Mouse (Mus musculus) myocyte (in vitro differentiated cells): ENCODE measurements around the gene Chst8.
A peak's percentile ranks its signal among the peaks of the same experiment; 100 is the strongest.

ENCODE experiments used
- E2F4 ChIP-seq: IDR thresholded peaks from one replicate; pipeline ENCODE4 v1.6.1; 2011; ENCODE audit warnings: mild to moderate bottlenecking, control low read depth, moderate library complexity; ENCODE audit not compliant: insufficient read depth
- MAX ChIP-seq: IDR thresholded peaks from one replicate; pipeline ENCODE4 v1.6.1; 2011; ENCODE audit warnings: low read depth, mild to moderate bottlenecking, control low read depth
- MYOD1 ChIP-seq, 3 experiments: IDR thresholded peaks; one replicate each; pipeline ENCODE4 v1.6.1; 2011; ENCODE audit warnings: control low read depth in 2 of 3, low read depth in 2 of 3, mild to moderate bottlenecking in 2 of 3, moderate library complexity in 1 of 3; ENCODE audit not compliant: insufficient read length in 2 of 3, control insufficient read depth in 1 of 3
- MYOG ChIP-seq, 3 experiments: IDR thresholded peaks; one replicate each; pipeline ENCODE4 v1.6.1; 2011; ENCODE audit warnings: control low read depth in 2 of 3, low read depth in 2 of 3, mild to moderate bottlenecking in 2 of 3; ENCODE audit not compliant: insufficient read length in 2 of 3, control insufficient read depth in 1 of 3, insufficient read depth in 1 of 3
- POLR2A ChIP-seq: IDR thresholded peaks from one replicate; pipeline ENCODE4 v1.6.1; 2011; ENCODE audit warnings: low read depth, mild to moderate bottlenecking, control low read depth, moderate library complexity; ENCODE audit not compliant: insufficient read length

DNA sequence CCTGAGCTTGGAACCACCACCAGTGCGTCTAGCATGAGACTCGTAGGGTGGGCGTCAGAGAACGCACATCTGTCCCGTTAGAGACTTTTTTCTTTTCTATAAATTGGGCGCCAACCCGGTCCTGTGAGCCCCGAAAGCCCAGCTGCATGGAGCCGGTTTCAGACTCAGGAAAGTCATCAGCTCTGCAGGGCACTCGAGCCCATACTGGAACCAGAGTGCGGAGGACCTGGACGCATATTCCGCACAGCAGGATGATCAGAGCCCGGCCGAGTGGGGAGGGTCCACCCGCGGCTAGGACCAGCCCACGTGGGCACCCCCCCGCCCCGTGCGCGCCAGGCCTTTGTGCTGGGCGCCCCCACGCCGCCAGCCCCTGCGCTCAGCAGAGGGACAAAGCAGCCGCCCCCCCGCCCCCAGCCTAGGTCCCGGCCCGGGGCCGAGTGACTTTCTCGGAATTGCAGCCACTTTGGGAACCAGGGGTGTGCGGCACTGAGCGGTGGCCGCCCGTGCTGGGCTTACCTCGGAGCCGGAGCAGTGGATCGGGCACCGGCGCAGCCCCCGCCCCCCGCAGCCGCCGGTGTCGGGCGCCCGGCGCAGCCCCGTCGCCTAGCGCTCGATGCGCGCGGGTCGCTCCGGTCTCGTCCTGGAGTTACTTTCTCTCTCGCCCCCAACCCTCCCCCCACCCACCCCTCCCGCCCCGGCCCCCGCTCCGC lies 158.6 kb downstream of the Chst8 start:
- TF ChIP-seq POLR2A (peak; percentile 49), MYOD1 (IDR thresholded peaks at IDR 0.05; ENCODE audit: control insufficient read depth in 1 of 3, insufficient read length in 2 of 3, low read depth in 2 of 3) (no peak), MAX (no peak), MYOG (IDR thresholded peaks at IDR 0.05; ENCODE audit: control insufficient read depth in 1 of 3, insufficient read depth in 1 of 3, insufficient read length in 2 of 3, low read depth in 2 of 3) (no peak), E2F4 (no peak)
